Mouse (Mus musculus) forelimb bud, embryonic 11.5 days (tissue): ENCODE measurements around the gene Htr5b.

Source experiments
- DNase-seq: peaks from one replicate; pipeline ENCODE4 v3.0.0-alpha.2; 2012; ENCODE audit warnings: low read depth, low spot score

Gene Htr5b

GRCm38 (mm10) chr1:121528399-121528720 is at the start of gene Htr5b:
TSS of gene Htr5b (minus strand) at chr1:121528465.
- peak; percentile 75 for DNase-seq

- DNase-seq = no peak
Observed at GRCm38 (mm10) chr1:121577491-121577890, 49.2 kb upstream of the Htr5b start.

GRCm38 (mm10) chr1:121570522-121570921 is 42.3 kb upstream of the Htr5b start:
- DNase-seq = no peak

GRCm38 (mm10) chr1:121567521-121568489 is 39.5 kb upstream of the Htr5b start, which contains the start of gene Ddx18:
TSS of gene Ddx18 (minus strand) at chr1:121567989.
- peak; percentile 96 for DNase-seq

GRCm38 (mm10) chr1:121557861-121558260 is 29.6 kb upstream of the Htr5b start:
- no peak for DNase-seq

DNA sequence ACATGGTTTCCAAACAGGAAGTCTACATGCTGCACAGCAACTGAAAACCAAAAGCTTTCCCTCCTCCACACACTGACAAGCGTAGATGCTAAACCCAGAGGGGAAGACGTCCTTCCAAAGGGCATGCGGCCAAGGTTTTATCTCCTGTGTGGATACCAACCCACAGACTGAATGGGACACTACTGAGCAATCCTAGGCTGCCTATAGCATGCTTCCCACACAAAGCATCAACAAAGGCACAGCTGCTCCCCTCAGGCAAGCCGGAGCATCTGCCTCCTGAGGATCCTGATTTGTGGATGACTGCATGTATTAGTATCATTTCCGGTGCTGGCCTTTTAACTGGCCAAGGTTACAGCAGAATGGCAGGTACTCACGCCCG is 23.2 kb upstream of the Htr5b start:
- no peak for DNase-seq

DNA sequence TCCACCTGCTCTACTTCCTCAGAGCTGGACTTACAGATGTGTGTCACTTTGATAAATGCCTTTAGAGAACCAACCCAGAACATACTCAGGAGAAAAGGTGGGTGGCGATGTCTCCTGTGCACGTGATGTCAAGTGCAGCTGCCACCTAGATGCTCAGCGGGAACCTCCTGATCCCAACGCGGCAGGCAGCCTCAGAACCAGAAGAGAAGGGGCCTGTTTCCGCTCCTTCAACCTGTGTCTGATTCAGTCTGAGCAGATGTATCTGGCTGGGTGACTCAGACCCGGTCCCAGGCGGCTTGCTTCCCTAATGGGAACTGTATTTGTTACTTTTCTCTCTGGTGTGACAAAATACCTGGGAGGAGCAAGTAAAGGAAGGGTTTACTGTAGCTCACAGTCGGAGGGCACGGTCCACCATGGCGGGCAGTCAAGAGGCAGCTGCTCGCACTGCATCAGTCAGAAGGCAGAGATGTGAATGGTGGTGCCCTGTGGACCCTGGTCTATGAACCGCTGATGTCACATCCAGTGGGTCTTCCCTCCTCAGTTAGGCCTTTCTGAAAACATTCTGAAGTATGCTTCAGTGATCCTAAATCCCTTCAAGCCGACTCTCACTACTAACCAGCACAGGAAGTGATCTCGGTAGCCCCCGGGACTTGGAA is 22.7 kb upstream of the Htr5b start:
- no peak for DNase-seq

DNA sequence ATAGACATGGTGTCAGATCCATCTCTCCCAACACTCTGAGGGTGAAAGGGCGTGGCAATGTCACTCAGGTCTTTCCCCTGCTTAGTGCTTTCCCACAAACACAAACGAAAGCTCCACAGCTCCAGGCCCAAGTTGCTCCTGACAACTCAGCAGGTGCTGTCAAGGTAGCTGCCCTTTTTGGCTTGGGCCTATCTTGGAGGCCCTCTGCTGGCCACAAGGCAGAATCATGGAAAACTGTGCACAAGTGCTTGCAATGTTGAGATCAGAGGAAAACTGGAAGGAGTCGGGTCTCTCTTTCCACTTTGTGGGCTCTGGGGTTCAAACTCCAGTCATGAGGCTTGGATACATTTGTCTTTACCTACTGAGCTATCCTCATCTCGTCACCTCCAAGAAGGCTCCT is 21.2 kb upstream of the Htr5b start:
- DNase-seq = no peak

- no peak for DNase-seq
Observed at GRCm38 (mm10) chr1:121548667-121549066, 20.4 kb upstream of the Htr5b start.

GRCm38 (mm10) chr1:121546844-121547243 is 18.6 kb upstream of the Htr5b start:
- DNase-seq = no peak

DNA sequence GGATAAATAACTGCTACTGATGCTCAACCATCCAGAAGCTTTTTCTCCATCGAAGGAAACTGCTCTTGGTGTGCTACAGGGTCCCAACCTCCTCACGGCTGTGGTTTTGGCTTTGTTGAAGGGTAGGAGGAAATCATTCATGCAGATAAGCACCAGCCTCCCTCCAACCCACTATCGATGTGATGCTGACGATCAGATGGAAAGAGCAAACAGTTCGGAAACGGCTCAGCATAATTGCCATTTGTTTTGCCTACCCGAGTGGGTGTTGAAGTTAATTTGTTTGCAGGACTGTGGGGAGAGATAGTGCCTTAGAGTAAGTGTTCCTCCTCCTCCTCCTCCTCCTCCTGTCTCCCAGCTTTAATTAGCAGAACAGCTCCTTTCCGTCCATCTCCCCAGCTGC is 12.1 kb upstream of the Htr5b start:
- no peak for DNase-seq

DNA sequence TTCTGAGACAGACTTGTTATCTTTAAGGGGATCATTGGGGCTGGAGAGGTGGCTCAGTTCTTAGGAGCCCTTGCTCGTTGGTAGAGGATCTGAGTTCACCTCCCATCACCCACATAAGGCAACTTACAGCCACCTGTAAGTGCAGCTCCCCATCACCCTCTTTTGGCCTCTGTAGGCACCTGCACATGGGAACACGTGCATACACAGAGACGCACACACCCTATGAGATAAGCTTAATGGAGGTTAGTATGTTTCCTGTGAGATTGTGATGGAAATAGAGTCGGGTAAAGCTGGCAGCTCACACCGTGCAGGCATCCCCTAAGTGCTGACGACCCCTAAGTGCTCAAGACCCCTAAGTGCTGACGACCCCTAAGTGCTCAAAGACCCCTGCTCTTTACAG is 3.2 kb upstream of the Htr5b start:
- no peak for DNase-seq

DNA sequence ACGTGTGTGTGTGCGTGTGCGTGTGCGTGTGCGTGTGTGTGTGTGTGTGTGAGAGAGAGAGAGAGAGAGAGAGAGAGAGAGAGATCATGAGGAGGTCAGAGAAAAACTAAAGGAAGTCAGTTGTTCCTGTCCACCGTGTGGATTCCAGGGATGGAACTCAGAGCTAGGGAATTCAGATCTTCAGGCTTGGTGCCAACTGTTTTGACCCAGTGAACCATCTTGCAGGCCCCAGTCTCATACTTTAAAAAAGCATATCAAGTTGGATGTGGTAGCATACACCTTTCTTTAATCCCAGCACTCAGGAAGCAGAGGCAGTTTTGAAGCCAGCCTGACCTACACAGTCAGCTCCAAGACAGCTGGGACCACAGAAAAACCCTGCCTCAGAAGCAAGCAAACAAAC is 1.0 kb upstream of the Htr5b start:
- no peak for DNase-seq

GRCm38 (mm10) chr1:121527600-121528398 is 466 bp downstream of the Htr5b start:
- DNase-seq = no peak

DNA sequence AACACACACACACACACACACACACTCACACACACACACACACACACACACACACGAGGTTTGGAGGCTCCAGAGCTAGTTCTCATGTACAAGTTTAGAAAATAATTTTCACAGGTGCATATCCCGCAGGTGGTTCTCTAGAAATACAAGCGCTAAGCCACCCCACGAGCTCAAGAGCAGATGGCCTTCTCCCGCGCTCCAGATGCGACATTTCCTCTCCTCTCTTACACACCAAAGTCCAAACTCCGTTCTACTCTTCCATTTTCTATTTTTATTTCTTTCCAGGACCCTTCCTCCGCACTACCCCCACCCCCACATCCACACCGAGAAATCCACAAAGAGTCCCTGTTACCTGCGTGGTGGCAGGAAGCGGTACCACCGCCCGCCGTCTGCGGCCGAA is 1.2 kb downstream of the Htr5b start:
- no peak for DNase-seq

GRCm38 (mm10) chr1:121518609-121519008 is 9.7 kb downstream of the Htr5b start:
- no peak for DNase-seq

GRCm38 (mm10) chr1:121511966-121512365 is 16.3 kb downstream of the Htr5b start:
- DNase-seq = no peak

GRCm38 (mm10) chr1:121511186-121511585 is 17.1 kb downstream of the Htr5b start:
- DNase-seq = no peak

- DNase-seq = no peak
Observed at GRCm38 (mm10) chr1:121510420-121511140, 17.7 kb downstream of the Htr5b start.

GRCm38 (mm10) chr1:121508729-121509128 is 19.5 kb downstream of the Htr5b start:
- no peak for DNase-seq

DNA sequence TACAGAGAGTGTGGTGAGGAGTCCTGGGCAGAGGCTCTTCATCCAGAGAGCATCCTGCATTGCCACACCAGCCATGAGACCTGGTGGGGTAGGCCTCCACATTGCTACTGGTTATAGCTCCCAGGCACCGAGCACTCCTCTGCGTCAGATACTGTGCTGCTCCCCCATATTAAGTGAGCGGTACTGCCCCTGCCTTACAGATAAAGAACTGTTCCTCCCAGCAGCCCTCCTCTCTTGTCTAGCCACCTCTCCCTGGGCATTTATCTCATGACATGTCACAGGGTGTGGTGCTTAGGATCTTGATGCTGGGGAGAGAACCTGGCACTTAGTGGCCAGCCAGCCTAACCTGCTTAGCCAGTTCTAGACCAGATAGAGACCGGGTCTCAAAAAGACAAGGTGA is 31.2 kb downstream of the Htr5b start:
- no peak for DNase-seq
